Mouse (Mus musculus): ENCODE results near the gene Il13. TPM values are rescaled to one million over a fixed set of nuclear protein-coding genes. Genes with fewer than 3 reads are reported as not detected.

The Il13 gene
- polyA plus RNA-seq, 1 experiment from 2014 or later, result not detected

DNA sequence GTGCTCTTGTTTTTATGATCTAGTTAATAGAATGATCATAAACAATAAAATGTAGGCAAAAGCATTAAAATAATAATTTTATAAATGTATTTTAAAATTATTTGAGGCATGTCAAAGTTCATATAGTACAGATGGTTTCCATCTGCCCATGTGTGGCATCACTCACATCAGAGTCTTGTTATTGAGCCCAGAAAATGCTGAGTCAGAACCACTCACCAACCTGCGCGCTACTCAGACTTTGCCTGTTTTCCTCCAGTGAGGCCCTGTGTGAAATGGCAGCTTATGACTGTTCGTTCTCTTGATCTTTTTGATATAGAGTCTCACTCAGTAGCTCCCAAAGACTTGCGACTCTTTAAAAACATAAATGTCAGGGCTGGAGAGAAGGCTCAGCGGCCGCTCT is 49.0 kb downstream of the Il13 start:
- WGBS, result 96% methylated on average over 6 of the region's 6 CpGs
- Histone ChIP-seq H3K27me3 (ENCODE audit: control insufficient read depth, insufficient read depth, low read length) (no peaks in the 10 kb centered on the region), H3K27ac (ENCODE audit: low read depth, low read length) (no peak overlapping the region), H3K36me3 (ENCODE audit: control insufficient read depth, insufficient read depth, low read length) (0 out of 2 replicates have a peak, but pooled peaks cover 2% of the 10 kb centered on the region), H3K9me3 (ENCODE audit: control insufficient read depth, low read length) (no peaks in the 10 kb centered on the region), H3K9ac (ENCODE audit: low read depth, low read length) (no peak overlapping the region), H3K4me2 (replicated peaks; ENCODE audit: low read depth, low read length) (no peak overlapping the region), H3K4me1 (replicated peaks; ENCODE audit: control insufficient read depth, insufficient read depth, low read length) (no peaks in the 10 kb centered on the region), H3K4me3 (ENCODE audit: low read depth, low read length) (no peak overlapping the region)
- ATAC-seq (ENCODE audit: low FRiP score) (no peak), DNase-seq (ENCODE audit: low spot score) (no peak)

DNA sequence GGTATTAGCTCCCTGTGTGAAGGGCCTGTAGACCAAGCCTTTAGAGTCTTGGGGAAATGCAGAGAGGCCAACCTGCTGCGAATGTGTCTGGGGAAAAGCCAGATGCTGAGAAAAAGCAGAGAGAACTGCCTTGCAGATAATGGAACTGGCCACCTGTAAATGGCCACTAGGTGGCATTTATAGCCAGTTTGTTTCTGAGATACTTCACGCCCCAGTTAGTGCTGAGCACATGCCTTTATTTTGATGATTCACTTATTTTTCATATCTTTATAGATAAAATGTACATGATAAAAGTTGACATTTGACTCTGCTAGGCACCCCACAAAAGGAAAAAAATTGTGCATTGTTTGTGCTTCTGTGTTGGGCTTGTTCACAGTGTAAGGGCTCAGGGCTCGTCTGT is 49.7 kb downstream of the Il13 start:
- Histone ChIP-seq H3K9ac (ENCODE audit: low read depth, low read length) (no peak overlapping the region), H3K9me3 (ENCODE audit: control insufficient read depth, low read length) (no peaks in the 10 kb centered on the region), H3K4me3 (ENCODE audit: low read depth, low read length) (no peak overlapping the region), H3K27me3 (ENCODE audit: control insufficient read depth, insufficient read depth, low read length) (no peaks in the 10 kb centered on the region), H3K4me1 (replicated peaks; ENCODE audit: control insufficient read depth, insufficient read depth, low read length) (no peaks in the 10 kb centered on the region), H3K27ac (ENCODE audit: low read depth, low read length) (no peak overlapping the region), H3K36me3 (ENCODE audit: control insufficient read depth, insufficient read depth, low read length) (0 out of 2 replicates have a peak, but pooled peaks cover 2% of the 10 kb centered on the region), H3K4me2 (replicated peaks; ENCODE audit: low read depth, low read length) (no peak overlapping the region)
- ATAC-seq (ENCODE audit: low FRiP score), result no peak
- peak; percentile 41 for DNase-seq (ENCODE audit: low spot score)
- 78% methylated on average over 3 of the region's 3 CpGs for WGBS

DNA sequence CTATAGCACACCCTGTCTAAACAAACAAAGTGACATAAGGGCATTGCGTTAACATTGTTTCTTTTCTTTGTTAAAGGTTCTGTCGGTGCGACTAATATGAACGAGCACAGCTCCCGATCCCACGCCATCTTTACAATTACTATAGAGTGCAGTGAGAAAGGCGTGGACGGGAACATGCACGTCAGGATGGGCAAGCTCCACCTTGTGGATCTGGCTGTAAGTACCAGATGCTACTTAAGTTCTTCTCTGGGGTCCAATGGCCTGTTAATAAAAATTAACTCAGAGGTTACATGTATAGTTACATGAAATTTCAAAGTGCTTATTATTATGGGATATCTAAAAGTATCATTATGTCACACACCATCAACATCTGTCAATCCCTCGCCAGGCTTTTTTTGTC is 51.4 kb downstream of the Il13 start:
- Histone ChIP-seq H3K4me3 (ENCODE audit: low read depth, low read length) (no peak overlapping the region), H3K9ac (ENCODE audit: low read depth, low read length) (no peak overlapping the region), H3K27ac (ENCODE audit: low read depth, low read length) (no peak overlapping the region), H3K4me2 (replicated peaks; ENCODE audit: low read depth, low read length) (no peak overlapping the region), H3K9me3 (ENCODE audit: control insufficient read depth, low read length) (no peaks in the 10 kb centered on the region), H3K36me3 (ENCODE audit: control insufficient read depth, insufficient read depth, low read length) (no peaks in the 10 kb centered on the region), H3K4me1 (replicated peaks; ENCODE audit: control insufficient read depth, insufficient read depth, low read length) (no peaks in the 10 kb centered on the region), H3K27me3 (ENCODE audit: control insufficient read depth, insufficient read depth, low read length) (no peaks in the 10 kb centered on the region)
- 73% methylated on average over 10 of the region's 10 CpGs for WGBS
- DNase-seq (ENCODE audit: low spot score) (no peak), ATAC-seq (ENCODE audit: low FRiP score) (no peak)

Other genes with a start within 250 kb of the Il13 start
- 0.48 TPM in 1 of 2 replicates, not detected in the other for gene Leap2, start 211.5 kb downstream of the Il13 start, polyA plus RNA-seq (2014; fragmentation: Nextera tagmentation; extraction: Ambion mirVana)
- gene Uqcrq, start 203.9 kb downstream of the Il13 start, polyA plus RNA-seq (2014; fragmentation: Nextera tagmentation; extraction: Ambion mirVana), result 564 and 595 TPM in 2 replicates
- 2.8 and 3.6 TPM in 2 replicates for gene Gdf9, start 203.7 kb downstream of the Il13 start, polyA plus RNA-seq (2014; fragmentation: Nextera tagmentation; extraction: Ambion mirVana)
- gene Gm10447, start 177.6 kb downstream of the Il13 start, polyA plus RNA-seq (2014; fragmentation: Nextera tagmentation; extraction: Ambion mirVana), result 0.19 TPM in 1 of 2 replicates, not detected in the other
- gene Shroom1, start 177.5 kb downstream of the Il13 start, polyA plus RNA-seq (2014; fragmentation: Nextera tagmentation; extraction: Ambion mirVana), result 2.1 and 2.9 TPM in 2 replicates
- gene Gm9837, start 164.2 kb downstream of the Il13 start, polyA plus RNA-seq (2014; fragmentation: Nextera tagmentation; extraction: Ambion mirVana), result not detected in 2 replicates
- not detected in 2 replicates for gene Gm9945, start 154.5 kb downstream of the Il13 start, polyA plus RNA-seq (2014; fragmentation: Nextera tagmentation; extraction: Ambion mirVana)
- 0.06 and 0.25 TPM in 2 replicates for gene Sowaha, start 154.4 kb downstream of the Il13 start, polyA plus RNA-seq (2014; fragmentation: Nextera tagmentation; extraction: Ambion mirVana)
- 13.5 and 15.8 TPM in 2 replicates for gene Sept8, start 115.4 kb downstream of the Il13 start, polyA plus RNA-seq (2014; fragmentation: Nextera tagmentation; extraction: Ambion mirVana)
- gene Kif3a, start 67.3 kb downstream of the Il13 start, polyA plus RNA-seq (2014; fragmentation: Nextera tagmentation; extraction: Ambion mirVana), result 106 and 118 TPM in 2 replicates
- 2.3 and 2.8 TPM in 2 replicates for gene Il4, start 16.0 kb downstream of the Il13 start, polyA plus RNA-seq (2014; fragmentation: Nextera tagmentation; extraction: Ambion mirVana)
- 19.3 and 22.3 TPM in 2 replicates for gene Rad50, start 72.6 kb upstream of the Il13 start, polyA plus RNA-seq (2014; fragmentation: Nextera tagmentation; extraction: Ambion mirVana)
- 0.10 TPM in 1 of 2 replicates, not detected in the other for gene Il5, start 86.1 kb upstream of the Il13 start, polyA plus RNA-seq (2014; fragmentation: Nextera tagmentation; extraction: Ambion mirVana)
- gene Irf1, start 135.3 kb upstream of the Il13 start, polyA plus RNA-seq (2014; fragmentation: Nextera tagmentation; extraction: Ambion mirVana), result 1.7 and 3.8 TPM in 2 replicates
- gene Gm17334, start 138.5 kb upstream of the Il13 start, polyA plus RNA-seq (2014; fragmentation: Nextera tagmentation; extraction: Ambion mirVana), result not detected in 2 replicates
- gene Gm12216, start 224.6 kb upstream of the Il13 start, polyA plus RNA-seq (2014; fragmentation: Nextera tagmentation; extraction: Ambion mirVana), result 0.21 TPM in 1 of 2 replicates, not detected in the other

Measured in hindbrain, embryonic 11.5 days (tissue).